Mouse (Mus musculus): ENCODE results near the gene Plac9b.
"Not testable (repeated sequence)": the region's sequence is repeated elsewhere in the genome, so short reads cannot be mapped to it uniquely, and the experiment has no call there.

Plac9b gene

GRCm38 (mm10) chr14:26182380-26182779, at the start of gene Plac9b:
Gene Plac9b (minus strand): TSS chr14:26182480.
- DNase-seq (ENCODE audit: low spot score) = not testable (repeated sequence)

DNA sequence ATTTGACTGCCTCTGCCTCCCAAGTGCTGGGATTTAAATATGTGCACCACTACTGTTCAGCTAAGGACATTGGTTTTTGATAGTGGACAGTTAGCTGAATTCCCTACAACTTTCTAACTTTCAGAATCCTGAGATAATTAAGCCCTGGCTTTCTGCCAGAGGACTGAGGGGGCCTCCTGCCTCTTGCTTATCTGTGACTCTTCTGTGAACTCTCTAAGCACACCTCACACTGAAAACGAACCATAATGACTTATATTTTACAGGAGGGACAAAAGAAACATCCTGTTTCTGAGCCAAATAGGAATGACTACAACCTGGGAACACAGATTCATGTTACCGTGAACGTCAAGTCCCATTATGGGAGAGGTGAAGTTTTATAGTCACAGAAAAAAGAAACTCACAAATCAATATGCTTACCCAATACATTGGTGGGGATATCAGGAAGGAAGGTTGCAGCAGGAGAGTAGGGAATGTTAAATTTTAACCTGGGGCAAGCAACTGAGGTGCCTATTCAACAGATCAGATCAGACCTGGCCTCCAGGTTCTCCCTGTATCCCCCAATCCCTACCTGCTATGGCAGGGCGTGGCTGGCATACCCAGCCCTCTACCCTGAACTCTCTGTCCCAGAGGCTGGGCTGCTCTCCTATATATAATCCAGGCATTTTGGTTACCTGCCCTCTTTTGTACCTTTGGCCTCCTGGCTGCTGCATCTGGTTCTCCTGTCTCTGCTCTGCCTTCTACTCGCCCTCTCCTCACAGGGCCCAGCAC, 34.1 kb upstream of the Plac9b start:
- not testable (repeated sequence) for DNase-seq (ENCODE audit: low spot score)

DNA sequence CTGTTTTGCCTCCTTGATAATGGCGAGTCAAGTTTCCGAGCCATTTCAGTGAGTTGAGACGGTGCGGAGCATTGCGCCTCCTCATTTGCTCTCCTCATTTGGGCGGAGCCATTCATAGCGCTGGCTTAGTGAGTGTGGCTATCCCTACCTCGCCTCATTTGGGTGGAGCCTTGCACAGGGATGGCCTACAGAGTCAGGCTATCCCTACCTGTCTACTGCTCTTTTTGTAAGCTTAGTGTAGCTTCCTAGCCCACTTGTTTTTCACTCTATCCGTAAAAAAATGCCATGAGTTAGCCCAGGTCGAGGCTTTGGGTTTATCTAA, 24.6 kb upstream of the Plac9b start, which contains the start of gene Tmem254b:
TSS of gene Tmem254b (minus strand) at position 116 of the 322 bp plus-strand sequence.
- not testable (repeated sequence) for DNase-seq (ENCODE audit: low spot score)

- not testable (repeated sequence) for DNase-seq (ENCODE audit: low spot score)
These were observed 24.1 kb upstream of the Plac9b start for GRCm38 (mm10) chr14:26206197-26206925.

DNA sequence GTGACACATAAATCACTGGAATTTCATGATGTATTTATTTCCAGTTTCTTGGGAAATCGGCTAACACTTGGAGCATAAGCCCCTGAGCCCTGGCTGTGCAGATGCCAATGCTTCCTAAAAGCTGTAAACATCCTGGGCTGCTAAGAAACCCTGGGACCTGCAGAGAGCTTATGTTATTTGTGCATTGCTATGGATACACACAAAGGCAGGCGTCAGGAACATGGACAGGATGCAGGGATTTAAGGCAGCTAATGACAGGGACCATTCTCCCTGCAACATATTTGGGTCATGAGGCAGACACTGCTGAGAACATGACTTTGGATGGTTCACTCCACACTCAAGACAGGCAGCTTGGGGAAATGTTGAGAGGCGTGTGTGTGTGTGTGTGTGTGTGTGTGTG, 15.6 kb upstream of the Plac9b start:
- DNase-seq (ENCODE audit: low spot score) = not testable (repeated sequence)

- DNase-seq (ENCODE audit: low spot score) = not testable (repeated sequence)
These were observed 6.1 kb upstream of the Plac9b start for GRCm38 (mm10) chr14:26188361-26188760.

GRCm38 (mm10) chr14:26186638-26187037, 4.4 kb upstream of the Plac9b start:
- DNase-seq (ENCODE audit: low spot score) = not testable (repeated sequence)

DNA sequence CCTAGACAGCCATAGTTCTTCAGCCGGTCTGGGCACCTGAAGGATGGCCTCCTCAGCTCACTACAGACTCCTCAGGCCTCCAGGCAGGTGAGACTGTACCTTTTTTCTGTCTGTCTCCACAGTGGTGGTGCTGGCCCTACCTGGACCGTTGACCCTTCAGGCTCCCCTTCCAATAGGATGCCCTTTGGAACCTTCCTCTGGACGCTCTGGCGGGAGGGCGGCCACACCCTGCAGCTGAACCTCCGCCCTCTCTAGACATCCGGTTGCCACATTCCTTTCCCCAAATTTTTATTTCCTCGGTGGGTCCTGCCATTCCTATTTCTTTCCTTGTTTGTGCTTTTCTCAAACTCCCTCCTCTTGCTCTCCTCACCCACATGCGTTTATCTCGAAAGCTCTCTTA, 620 bp downstream of the Plac9b start:
- DNase-seq (ENCODE audit: low spot score) = not testable (repeated sequence)

GRCm38 (mm10) chr14:26175028-26175427, 7.3 kb downstream of the Plac9b start:
- not testable (repeated sequence) for DNase-seq (ENCODE audit: low spot score)

DNA sequence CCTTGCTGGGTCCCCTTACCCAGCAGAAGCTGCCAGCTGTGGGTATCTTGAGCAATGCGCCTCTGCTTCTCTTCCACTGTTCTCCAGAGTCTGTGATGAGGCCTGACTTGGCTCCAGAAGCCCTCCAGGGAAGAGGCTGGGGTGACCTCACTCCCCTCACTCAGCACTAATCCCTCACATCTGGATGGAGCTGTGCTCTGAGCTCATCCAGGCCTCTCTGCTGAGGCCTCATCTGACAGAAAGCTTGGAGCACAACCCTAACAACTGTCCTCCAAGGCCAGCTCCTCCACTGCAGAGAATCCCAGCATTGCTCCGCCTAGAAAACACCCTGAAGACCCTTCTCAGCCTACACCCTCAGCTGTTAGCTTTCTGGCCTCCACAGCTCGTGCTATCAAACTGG, 8.3 kb downstream of the Plac9b start:
- DNase-seq (ENCODE audit: low spot score) = not testable (repeated sequence)

- not testable (repeated sequence) for DNase-seq (ENCODE audit: low spot score)
These were observed 17.0 kb downstream of the Plac9b start for GRCm38 (mm10) chr14:26165266-26165665.

DNA sequence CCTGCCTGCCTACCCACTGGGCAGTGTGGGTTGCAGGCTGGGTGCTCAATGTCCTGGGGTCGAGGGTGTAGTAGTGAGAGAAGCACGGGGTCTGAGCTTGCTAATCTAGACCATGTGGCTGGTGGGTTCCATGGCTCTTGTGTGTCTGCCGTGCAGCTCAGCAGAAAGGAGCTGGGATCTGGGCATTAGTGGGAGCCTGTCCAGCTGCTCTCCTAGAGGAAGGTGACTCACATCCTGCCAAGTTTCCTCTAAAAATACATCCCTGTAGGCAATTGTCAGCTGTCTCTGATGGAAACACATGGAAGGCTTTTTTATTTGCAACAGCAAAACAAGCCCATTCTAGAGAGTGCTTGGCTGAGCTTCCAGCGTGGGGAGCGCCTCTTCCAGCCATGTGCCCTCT, 19.9 kb downstream of the Plac9b start:
- not testable (repeated sequence) for DNase-seq (ENCODE audit: low spot score)

DNA sequence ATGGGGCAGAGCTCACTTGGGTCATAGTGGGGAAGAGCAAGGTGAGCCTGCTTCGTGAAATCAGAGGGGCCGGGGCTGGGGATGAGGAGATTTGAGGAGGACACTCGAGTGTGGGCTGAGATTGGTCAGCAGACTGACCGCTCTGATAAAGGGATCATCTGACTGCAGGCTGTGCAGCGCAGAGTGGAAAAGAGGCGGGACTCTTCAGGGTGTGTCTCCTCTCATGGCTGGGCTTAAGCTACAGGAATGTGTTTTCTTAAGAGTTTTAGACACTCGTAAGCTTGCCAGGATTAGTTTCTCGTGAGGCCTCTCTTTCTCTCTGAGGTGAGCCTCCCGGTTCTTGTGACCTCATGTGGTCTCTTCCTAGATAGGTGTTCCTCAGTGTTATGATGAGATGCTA, 21.1 kb downstream of the Plac9b start:
- not testable (repeated sequence) for DNase-seq (ENCODE audit: low spot score)

GRCm38 (mm10) chr14:26156032-26156431, 26.2 kb downstream of the Plac9b start:
- not testable (repeated sequence) for DNase-seq (ENCODE audit: low spot score)

- not testable (repeated sequence) for DNase-seq (ENCODE audit: low spot score)
These were observed 35.2 kb downstream of the Plac9b start for GRCm38 (mm10) chr14:26147095-26147494.

- not testable (repeated sequence) for DNase-seq (ENCODE audit: low spot score)
These were observed 63.2 kb downstream of the Plac9b start for GRCm38 (mm10) chr14:26119095-26119494.

- not testable (repeated sequence) for DNase-seq (ENCODE audit: low spot score)
These were observed 63.7 kb downstream of the Plac9b start for GRCm38 (mm10) chr14:26118550-26119000.

- DNase-seq (ENCODE audit: low spot score) = not testable (repeated sequence)
These were observed 64.1 kb downstream of the Plac9b start, which contains the start of gene Duxbl2 for GRCm38 (mm10) chr14:26118150-26118549. Gene Duxbl2 (plus strand): TSS chr14:26118349.

Measured in adipocyte (in vitro differentiated cells).